Comparison of ENCODE assay signal across 26 mouse cellular contexts in genomic region chr6:108257225-108257624, GRCm38 (mm10).
"Had no signal": no experiment of that assay in that cellular context is flagged by ENCODE, and none has a peak within 500 bp of the region (broad histone marks: within the 10 kb centered on the region; RNA-seq: fewer than 3 reads in every experiment).

No protein-coding gene starts in this region.

- DNase-seq: cerebellum, adult 2 months; cerebellum, adult 8-10 months; cerebellum, adult 9-10 months; cerebellum, adult 9-11 months; cerebellum, postnatal 10 days; cerebellum, postnatal 14 days; cerebellum, postnatal 25 days; cerebellum, postnatal 36 days; embryo, embryonic 11 days; forebrain, postnatal 0 days; gastrocnemius, adult 2 months; gastrocnemius, postnatal 10 days; gastrocnemius, postnatal 14 days; gastrocnemius, postnatal 25 days; gastrocnemius, postnatal 36 days had no signal

- H3K27ac ChIP-seq: embryonic facial prominence, embryonic 10.5 days; embryonic facial prominence, embryonic 12.5 days; embryonic facial prominence, embryonic 15.5 days; forebrain, embryonic 12.5 days; forebrain, embryonic 13.5 days; forebrain, embryonic 15.5 days; gastrocnemius, adult 2 months; heart, adult 2 months; heart, embryonic 10.5 days had no signal

- H3K27me3 ChIP-seq: embryonic facial prominence, embryonic 12.5 days; embryonic facial prominence, embryonic 13.5 days; embryonic facial prominence, embryonic 15.5 days; forebrain, embryonic 12.5 days; forebrain, embryonic 13.5 days; forebrain, embryonic 15.5 days had no signal

- H3K9ac ChIP-seq: embryonic facial prominence, embryonic 12.5 days; embryonic facial prominence, embryonic 13.5 days; embryonic facial prominence, embryonic 15.5 days; forebrain, embryonic 12.5 days; forebrain, embryonic 13.5 days; forebrain, embryonic 15.5 days; forebrain, postnatal 0 days had no signal

- H3K9me3 ChIP-seq: embryonic facial prominence, embryonic 10.5 days; embryonic facial prominence, embryonic 12.5 days; embryonic facial prominence, embryonic 13.5 days; embryonic facial prominence, embryonic 15.5 days; forebrain, embryonic 12.5 days; forebrain, embryonic 13.5 days; forebrain, embryonic 15.5 days; heart, embryonic 10.5 days had no signal

- H3K4me3 ChIP-seq: embryonic facial prominence, embryonic 10.5 days; embryonic facial prominence, embryonic 12.5 days; embryonic facial prominence, embryonic 13.5 days; embryonic facial prominence, embryonic 15.5 days; erythroblast, embryonic 14.5 days; forebrain, embryonic 12.5 days; forebrain, embryonic 13.5 days; forebrain, embryonic 15.5 days; gastrocnemius, adult 2 months; heart, adult 2 months; heart, embryonic 10.5 days had no signal

- H3K4me2 ChIP-seq: embryonic facial prominence, embryonic 12.5 days; embryonic facial prominence, embryonic 13.5 days; embryonic facial prominence, embryonic 15.5 days; forebrain, embryonic 12.5 days; forebrain, embryonic 13.5 days; forebrain, embryonic 15.5 days had no signal

- ATAC-seq: forebrain, embryonic 13.5 days; forebrain, embryonic 15.5 days; forebrain, embryonic 16.5 days; forebrain, postnatal 0 days had no signal

- H3K36me3 ChIP-seq: embryonic facial prominence, embryonic 12.5 days; embryonic facial prominence, embryonic 13.5 days; embryonic facial prominence, embryonic 15.5 days; forebrain, embryonic 12.5 days; forebrain, embryonic 15.5 days; heart, embryonic 10.5 days had no signal
